Mouse (Mus musculus) kidney, embryonic 14.5 days (tissue): Measurements from ENCODE around the gene Nceh1. TPM values are rescaled to one million over a fixed set of nuclear protein-coding genes. Genes with fewer than 3 reads are reported as not detected.
"Not testable (repeated sequence)": the region's sequence is repeated elsewhere in the genome, so short reads cannot be mapped to it uniquely, and the experiment has no call there.

Source experiments
- ATAC-seq: fragments of 200-750 bp; cut with Nextera tagmentation; 2 replicates; pipeline ENCODE4 v1.8.0; 2017; ENCODE audit warnings: moderate number of reproducible peaks, mild to moderate bottlenecking, moderate TSS enrichment, moderate library complexity; ENCODE audit not compliant: low FRiP score, low TSS enrichment
- H3K27ac ChIP-seq: fragments of 300-500 bp; sonication (generic); 2 replicates; pipeline ENCODE4 v1.5.1; 2014; ENCODE audit warnings: low read depth, mild to moderate bottlenecking, low read length, moderate library complexity, mixed read lengths
- H3K27me3 ChIP-seq: fragments of 300-500 bp; sonication (generic); 2 replicates; pipeline ENCODE4 v1.6.1; 2014; ENCODE audit warnings: mild to moderate bottlenecking, low read length; ENCODE audit not compliant: control insufficient read depth, insufficient read depth
- H3K36me3 ChIP-seq: fragments of 300-500 bp; sonication (generic); 2 replicates; pipeline ENCODE4 v1.6.1; 2014; ENCODE audit warnings: low read length, mixed read lengths; ENCODE audit not compliant: control insufficient read depth, insufficient read depth
- H3K4me1 ChIP-seq: fragments of 300-500 bp; sonication (generic); 2 replicates; pipeline ENCODE4 v1.6.1; 2014; ENCODE audit warnings: low read length, mixed read lengths; ENCODE audit not compliant: control insufficient read depth, insufficient read depth
- H3K4me2 ChIP-seq: fragments of 300-500 bp; sonication (generic); replicated peaks from 2 replicates; pipeline ENCODE4 v1.6.1; 2014; ENCODE audit warnings: low read depth, mild to moderate bottlenecking, low read length
- H3K4me3 ChIP-seq: fragments of 300-500 bp; sonication (generic); 2 replicates; pipeline ENCODE4 v1.5.1; 2014; ENCODE audit warnings: mild to moderate bottlenecking, low read length
- H3K9ac ChIP-seq: fragments of 300-500 bp; sonication (generic); 2 replicates; pipeline ENCODE4 v1.6.1; 2014; ENCODE audit warnings: low read depth, mild to moderate bottlenecking, low read length, moderate library complexity
- H3K9me3 ChIP-seq: fragments of 300-500 bp; sonication (generic); 2 replicates; pipeline ENCODE4 v1.6.1; 2016; ENCODE audit warnings: low read length; ENCODE audit not compliant: control insufficient read depth
- WGBS: fragments of 180-500 bp; shearing (Covaris S2); extraction: QIAGEN DNeasy Blood & Tissue Kit; methylation state at CpG from one replicate; pipeline ENCODE4 v1.1.7; 2014; 5-methylcytosine and 5-hydroxymethylcytosine counted together
- polyA plus RNA-seq: library from polyadenylated mRNA; unstranded; fragments of >200 nt; fragmentation: Nextera tagmentation; extraction: Ambion mirVana; gene quantifications from 2 replicates; pipeline ENCODE4 v1.2.1, GENCODE M21; 2014

Nceh1 gene
- polyA plus RNA-seq, 1 experiment from 2014 or later: 9.3 TPM

DNA sequence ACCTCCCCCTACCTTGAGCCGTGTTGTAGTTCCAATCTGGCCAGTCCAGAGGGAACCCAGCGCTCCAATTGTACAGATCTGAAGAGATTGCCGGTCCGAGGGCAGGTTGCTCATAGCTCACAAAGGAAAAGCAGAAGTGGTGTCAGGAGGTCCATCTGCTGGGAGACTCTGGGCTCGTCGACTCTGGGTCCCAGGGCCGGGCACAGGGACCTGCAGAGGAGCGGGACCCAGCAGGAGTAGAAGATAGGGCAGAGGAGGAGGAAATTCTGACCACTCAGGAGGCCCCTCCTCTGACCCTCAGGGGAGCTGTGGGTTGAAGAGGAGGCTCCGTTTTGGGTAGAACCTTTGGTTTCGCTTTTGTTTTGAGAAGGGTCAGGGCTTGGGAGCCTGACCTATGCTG, 75.7 kb downstream of the Nceh1 start:
- H3K4me1 ChIP-seq: no peaks in the 10 kb centered on the region
- no peaks in the 10 kb centered on the region for H3K9me3 ChIP-seq
- no peak overlapping the region for H3K4me2 ChIP-seq
- no peak overlapping the region for H3K27ac ChIP-seq
- ATAC-seq: no peak
- no peaks in the 10 kb centered on the region for H3K36me3 ChIP-seq
- H3K4me3 ChIP-seq: no peak overlapping the region
- H3K27me3 ChIP-seq: no peaks in the 10 kb centered on the region
- no peak overlapping the region for H3K9ac ChIP-seq
- 91% methylated on average over 10 of the region's 10 CpGs for WGBS

GRCm38 (mm10) chr3:27260393-27260792, 77.6 kb downstream of the Nceh1 start:
- no peak for ATAC-seq
- Histone ChIP-seq H3K27me3 (no peaks in the 10 kb centered on the region), H3K36me3 (no peaks in the 10 kb centered on the region), H3K27ac (no peak overlapping the region), H3K4me3 (no peak overlapping the region), H3K4me1 (no peaks in the 10 kb centered on the region), H3K9me3 (no peaks in the 10 kb centered on the region), H3K4me2 (no peak overlapping the region), H3K9ac (no peak overlapping the region)
- WGBS: 87% methylated on average over 2 of the region's 2 CpGs

DNA sequence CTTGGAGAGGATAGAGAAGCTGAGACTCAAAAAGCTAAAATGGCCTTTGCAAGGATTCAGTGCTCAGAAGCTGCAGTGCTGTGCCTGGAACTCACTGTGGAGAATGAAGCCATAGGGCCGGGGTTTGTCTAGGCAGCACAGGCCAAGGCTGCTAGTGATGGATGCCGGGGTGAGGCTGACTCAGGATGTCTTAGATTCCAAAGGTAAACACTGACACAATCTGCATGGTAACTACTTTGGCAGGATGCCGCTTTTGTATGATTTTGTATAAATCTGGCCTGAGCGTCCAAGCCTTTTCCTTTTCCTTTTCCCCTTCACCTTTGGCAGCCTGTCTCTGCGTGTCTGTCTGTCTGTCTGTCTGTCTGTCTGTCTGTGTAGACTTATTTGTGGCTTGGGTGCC, 84.6 kb downstream of the Nceh1 start:
- 0 out of 2 replicates have a peak, but pooled peaks cover under 1% of the 10 kb centered on the region for H3K4me1 ChIP-seq
- no peak overlapping the region for H3K4me2 ChIP-seq
- no peak overlapping the region for H3K27ac ChIP-seq
- no peak overlapping the region for H3K4me3 ChIP-seq
- no peak overlapping the region for H3K9ac ChIP-seq
- H3K27me3 ChIP-seq: no peaks in the 10 kb centered on the region
- no peak for ATAC-seq
- no peaks in the 10 kb centered on the region for H3K9me3 ChIP-seq
- 74% methylated on average over 5 of the region's 5 CpGs for WGBS
- no peaks in the 10 kb centered on the region for H3K36me3 ChIP-seq

GRCm38 (mm10) chr3:27267887-27268286, 85.1 kb downstream of the Nceh1 start:
- H3K36me3 ChIP-seq: no peaks in the 10 kb centered on the region
- 53% methylated on average over 4 of the region's 4 CpGs for WGBS
- H3K4me1 ChIP-seq: 0 out of 2 replicates have a peak, but pooled peaks cover 6% of the 10 kb centered on the region
- no peak overlapping the region for H3K4me3 ChIP-seq
- H3K9ac ChIP-seq: no peak overlapping the region
- ATAC-seq: no peak
- no peak overlapping the region; the same call in 1 of the 2 replicates for H3K27ac ChIP-seq
- H3K9me3 ChIP-seq: no peaks in the 10 kb centered on the region
- H3K27me3 ChIP-seq: no peaks in the 10 kb centered on the region
- H3K4me2 ChIP-seq: no peak overlapping the region

DNA sequence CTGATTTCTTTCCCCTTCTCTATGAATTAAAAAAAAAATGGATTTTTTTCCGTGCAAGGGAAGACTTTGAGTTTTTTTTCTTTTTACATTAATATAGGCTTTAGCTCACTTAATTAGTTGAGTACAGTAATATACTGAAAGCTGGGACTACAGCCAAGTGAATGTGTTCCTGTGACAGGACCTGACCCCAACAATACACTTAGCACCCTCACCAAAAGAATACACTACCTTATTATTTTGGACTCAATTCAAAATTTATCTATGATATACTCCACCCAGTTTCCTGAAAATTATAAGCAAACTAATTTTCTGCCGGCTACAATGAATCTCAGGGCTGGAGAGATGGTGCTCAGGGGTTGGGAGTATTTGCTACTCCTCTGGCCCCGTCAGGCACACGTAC, 86.4 kb downstream of the Nceh1 start:
- 69% methylated on average over 4 of the region's 4 CpGs for WGBS

GRCm38 (mm10) chr3:27270160-27270962, 87.6 kb downstream of the Nceh1 start:
- no peak overlapping the region for H3K9ac ChIP-seq
- no peaks in the 10 kb centered on the region for H3K36me3 ChIP-seq
- H3K9me3 ChIP-seq: no peaks in the 10 kb centered on the region
- H3K27ac ChIP-seq: peak overlapping the region; percentile 63; the same call in 1 of the 2 replicates
- peak; percentile 40 for ATAC-seq
- H3K27me3 ChIP-seq: no peaks in the 10 kb centered on the region
- 0 out of 2 replicates have a peak, but pooled peaks cover 8% of the 10 kb centered on the region for H3K4me1 ChIP-seq
- no peak overlapping the region for H3K4me2 ChIP-seq
- WGBS: 20% methylated on average over 11 of the region's 11 CpGs
- H3K4me3 ChIP-seq: no peak overlapping the region

More for the DNA sequence above, 86.4 kb downstream of the Nceh1 start:
- H3K9me3 ChIP-seq: no peaks in the 10 kb centered on the region
- H3K36me3 ChIP-seq: no peaks in the 10 kb centered on the region
- no peak overlapping the region for H3K9ac ChIP-seq
- H3K4me2 ChIP-seq: no peak overlapping the region
- H3K4me3 ChIP-seq: no peak overlapping the region
- no peak for ATAC-seq
- H3K27me3 ChIP-seq: no peaks in the 10 kb centered on the region
- H3K27ac ChIP-seq: no peak overlapping the region
- H3K4me1 ChIP-seq: 0 out of 2 replicates have a peak, but pooled peaks cover 8% of the 10 kb centered on the region

DNA sequence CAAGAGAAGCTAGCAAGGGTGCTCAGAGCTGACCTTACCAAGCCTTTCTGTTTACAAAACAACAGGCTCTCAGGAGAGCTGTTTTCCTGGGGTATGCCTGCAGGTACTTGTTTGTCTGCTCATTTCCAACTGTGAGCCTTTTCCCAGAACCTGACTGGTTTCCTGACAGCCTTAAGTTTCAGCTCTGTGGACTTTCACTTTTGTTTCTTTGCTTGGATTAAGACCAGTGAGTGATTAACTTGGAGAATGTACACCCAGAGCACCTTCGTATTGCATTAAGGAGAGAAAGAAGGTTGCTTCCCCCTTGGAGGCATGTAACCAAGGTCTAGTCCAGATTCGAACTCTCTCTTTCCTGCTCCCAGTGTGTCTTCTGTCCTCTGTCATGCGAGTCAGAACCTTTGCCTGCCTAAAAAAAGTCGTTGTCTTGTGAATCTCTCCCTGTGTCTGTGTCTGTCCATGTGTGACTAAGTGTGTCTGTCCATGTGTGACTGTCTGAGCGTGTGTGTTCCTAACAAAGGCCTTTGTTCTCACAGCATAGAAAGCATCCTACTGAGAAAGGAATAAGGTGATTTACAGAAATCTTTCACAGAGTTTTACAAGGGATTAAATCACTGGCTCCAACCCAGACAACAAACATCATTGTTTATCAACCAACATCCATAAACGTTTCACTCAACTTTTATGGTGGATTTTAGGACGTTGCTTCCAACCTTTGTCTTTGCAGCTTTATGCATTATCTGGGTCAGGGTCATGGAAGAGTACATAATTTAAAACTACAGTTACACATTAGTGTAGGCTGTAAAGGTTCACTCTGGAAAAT, 90.4 kb downstream of the Nceh1 start:
- Histone ChIP-seq H3K36me3 (no peaks in the 10 kb centered on the region), H3K9me3 (no peaks in the 10 kb centered on the region)
- ATAC-seq: peak; percentile 81

DNA sequence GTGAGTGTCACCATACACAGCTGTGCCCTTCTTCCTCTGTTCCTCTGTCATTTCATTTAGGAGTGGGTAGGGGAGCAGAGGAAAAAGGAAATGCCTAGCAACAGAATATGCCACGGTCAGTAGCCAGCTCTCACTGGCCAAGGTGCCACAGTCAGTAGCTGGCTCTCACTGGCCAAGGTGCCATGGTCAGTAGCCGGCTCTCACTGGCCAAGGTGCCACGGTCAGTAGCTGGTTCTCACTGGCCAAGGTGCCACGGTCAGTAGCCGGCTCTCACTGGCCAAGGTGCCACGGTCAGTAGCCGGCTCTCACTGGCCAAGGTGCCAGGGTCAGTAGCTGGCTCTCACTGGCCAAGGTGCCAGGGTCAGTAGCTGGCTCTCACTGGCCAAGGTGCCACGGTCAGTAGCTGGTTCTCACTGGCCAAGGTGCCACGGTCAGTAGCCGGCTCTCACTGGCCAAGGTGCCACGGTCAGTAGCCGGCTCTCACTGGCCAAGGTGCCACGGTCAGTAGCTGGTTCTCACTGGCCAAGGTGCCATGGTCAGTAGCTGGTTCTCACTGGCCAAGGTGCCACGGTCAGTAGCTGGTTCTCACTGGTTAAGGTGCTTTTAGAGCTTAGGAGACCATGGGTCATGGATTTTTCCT, 96.6 kb downstream of the Nceh1 start:
- not testable (repeated sequence) for H3K27me3 ChIP-seq, H3K9ac ChIP-seq, ATAC-seq, H3K9me3 ChIP-seq, H3K27ac ChIP-seq, H3K36me3 ChIP-seq, H3K4me3 ChIP-seq, H3K4me1 ChIP-seq, H3K4me2 ChIP-seq
- 88% methylated on average over 13 of the region's 14 CpGs for WGBS

More for the DNA sequence above, 90.4 kb downstream of the Nceh1 start:
- 11% methylated on average over 7 of the region's 7 CpGs for WGBS
- H3K4me3 ChIP-seq: no peak overlapping the region
- 0 out of 2 replicates have a peak, but pooled peaks cover 8% of the 10 kb centered on the region for H3K4me1 ChIP-seq
- no peaks in the 10 kb centered on the region for H3K27me3 ChIP-seq
- peak overlapping the region; percentile 65 for H3K27ac ChIP-seq
- H3K9ac ChIP-seq: no peak overlapping the region
- H3K4me2 ChIP-seq: no peak overlapping the region
